Mouse (Mus musculus) layer of hippocampus, adult 8-10 months (tissue): ENCODE results near the gene Zfp866. TPM values are rescaled to one million over a fixed set of nuclear protein-coding genes. Genes with fewer than 3 reads are reported as not detected.

Experiments
- DNase-seq, 2 experiments: peaks; one replicate each; pipeline ENCODE4 v3.0.0; 2022; ENCODE audit warnings: low spot score in 2 of 2
- total RNA-seq, 4 experiments: library from RNA; stranded (reverse); gene quantifications; 2 replicates each; pipeline ENCODE4 v1.2.4; 2022

Zfp866 gene
- total RNA-seq, 4 experiments from 2014 or later = 26.2 to 36.6 (median 31.0) TPM

DNA sequence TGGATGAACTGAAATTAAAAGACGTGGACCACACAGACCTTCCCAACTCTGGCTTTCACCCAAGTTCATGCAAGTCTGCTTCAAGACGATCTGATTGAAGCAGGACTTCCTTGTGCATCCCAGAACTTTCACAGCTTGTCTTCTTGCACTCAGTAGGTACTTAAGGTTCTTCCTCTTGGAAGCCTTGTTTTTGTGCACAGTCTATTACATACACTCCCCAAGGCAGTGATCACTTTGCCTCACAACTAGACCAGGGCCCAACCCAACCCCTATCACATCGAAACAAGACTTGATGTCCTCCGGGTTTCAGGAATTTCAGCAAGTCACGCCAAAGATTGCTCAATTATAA, 73.8 kb downstream of the Zfp866 start:
- no peak for DNase-seq

DNA sequence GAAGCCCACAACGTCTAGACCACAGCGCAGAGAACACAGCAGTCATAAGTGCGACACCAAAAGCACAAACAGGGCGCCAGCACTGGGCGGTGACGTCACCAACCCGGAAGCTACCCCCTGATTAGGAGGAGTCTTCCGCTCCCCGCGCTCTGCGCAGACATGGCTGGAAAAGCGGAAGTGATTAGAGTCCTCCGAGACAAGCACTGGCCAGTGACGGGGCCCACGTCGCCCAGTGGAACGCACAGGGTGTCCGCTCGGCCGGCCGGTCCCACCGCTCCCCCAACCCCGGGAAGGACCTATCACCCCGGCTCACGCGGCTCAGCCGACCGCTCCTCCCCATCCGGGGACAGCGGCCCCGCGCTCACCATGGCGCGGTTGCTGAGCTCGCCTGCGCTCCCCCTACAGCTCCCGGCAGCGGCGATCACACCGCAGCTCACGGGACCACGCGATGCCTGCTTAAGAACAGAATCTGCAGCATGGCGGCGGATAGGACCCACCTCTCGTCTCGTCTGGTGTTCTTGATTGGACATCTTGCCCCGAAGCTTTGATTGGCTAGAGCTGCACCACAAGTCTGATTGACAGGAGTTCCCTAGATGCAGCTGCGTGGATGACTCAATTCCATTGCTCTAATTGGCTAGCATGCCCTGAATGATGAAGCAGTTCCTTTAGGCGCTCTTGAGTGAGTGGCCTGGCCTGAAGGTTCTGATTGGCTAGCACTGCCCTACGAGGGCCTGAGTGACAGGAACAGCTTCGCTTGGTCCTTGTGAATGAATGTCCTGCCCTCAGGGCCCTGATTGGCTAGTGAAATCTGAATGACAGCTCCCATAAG, 74.4 kb downstream of the Zfp866 start:
- peak; percentile 98 to 100 for DNase-seq

DNA sequence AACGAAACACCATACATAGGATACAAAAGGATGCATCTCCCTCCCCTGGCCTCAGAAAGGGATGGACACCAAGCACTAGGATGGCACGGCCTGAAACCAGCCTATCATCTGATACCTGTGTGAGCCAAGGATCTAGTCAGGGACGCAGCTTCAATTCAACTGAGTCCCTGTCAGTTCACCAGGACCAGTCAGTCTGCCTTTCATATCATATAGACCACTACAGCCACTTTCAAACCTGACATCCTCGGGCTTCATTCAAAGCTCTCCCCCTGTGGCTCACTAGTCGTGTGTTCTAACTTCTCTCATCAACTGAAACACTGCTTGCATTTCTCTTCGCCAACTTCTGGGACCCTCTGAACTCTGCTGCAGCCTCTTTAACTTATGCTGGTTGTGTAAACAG, 75.6 kb downstream of the Zfp866 start:
- DNase-seq = no peak

DNA sequence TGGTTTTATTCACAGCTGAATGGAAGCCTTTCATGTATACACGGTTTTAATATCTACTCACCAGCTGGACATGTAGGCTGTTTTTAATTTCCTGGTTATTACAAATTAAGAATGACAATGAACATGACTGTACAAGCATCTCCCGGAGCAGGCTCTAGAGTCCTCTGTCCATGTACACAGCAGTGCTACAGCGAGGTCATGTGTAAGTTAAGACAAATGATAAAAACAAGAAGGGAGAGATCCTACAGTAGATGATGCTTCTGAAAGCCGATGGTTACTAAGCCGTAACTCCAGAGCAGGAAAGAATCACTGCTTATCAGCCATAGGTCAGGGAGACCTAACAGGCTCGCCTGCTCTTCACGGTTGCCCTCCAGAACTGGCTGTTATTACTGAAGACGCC, 77.5 kb downstream of the Zfp866 start:
- DNase-seq = no peak

Other genes starting within 250 kb of the Zfp866 start
- gene Zfp868, start 165.6 kb downstream of the Zfp866 start, total RNA-seq = 10 to 100 TPM; 14.9 to 21.2 (median 17.7) TPM
- 1 to 10 TPM; 4.4 to 6.8 (median 5.4) TPM for gene Zfp964, start 136.7 kb downstream of the Zfp866 start, total RNA-seq
- gene Zfp869, start 80.5 kb downstream of the Zfp866 start, total RNA-seq = 10 to 100 TPM; 20.8 to 23.9 (median 23.1) TPM
- gene Zfp963, start 41.2 kb downstream of the Zfp866 start, total RNA-seq = 1 to 10 TPM; 2.9 to 5.2 (median 3.6) TPM
- gene Gm20422, start 16.3 kb downstream of the Zfp866 start, total RNA-seq = 1 to 10 TPM; 1.7 to 2.9 (median 2.1) TPM
- 10 to 100 TPM; 37.5 to 40.3 (median 38.9) TPM for gene Atp13a1, start within 50 bp of the Zfp866 start, total RNA-seq
- 10 to 100 TPM; 15.1 to 28.6 (median 18.1) TPM for gene Gmip, start 17.5 kb upstream of the Zfp866 start, total RNA-seq
- under 1 TPM; 0.49 to 0.69 (median 0.66) TPM for gene Lpar2, start 31.3 kb upstream of the Zfp866 start, total RNA-seq
- gene Pbx4, start 41.3 kb upstream of the Zfp866 start, total RNA-seq = 10 to 100 TPM; 15.7 to 22.4 (median 20.7) TPM
- gene Cilp2, start 96.5 kb upstream of the Zfp866 start, total RNA-seq = under 1 TPM; 0.57 to 0.62 (median 0.59) TPM
- under 1 TPM in 2 of 4 experiments, not detected in 2; 0.41 to 0.47 TPM for gene Tssk6, start 111.0 kb upstream of the Zfp866 start, total RNA-seq
- gene Ndufa13, start 111.4 kb upstream of the Zfp866 start, total RNA-seq = 100 to 1,000 TPM in 3 of 4 experiments, 10 to 100 TPM in 1; 95.2 to 148 (median 127) TPM
- gene Yjefn3, start 111.5 kb upstream of the Zfp866 start, total RNA-seq = 10 to 100 TPM; 19.1 to 43.7 (median 32.3) TPM
- gene Gatad2a, start 205.2 kb upstream of the Zfp866 start, total RNA-seq = 10 to 100 TPM; 27.9 to 37.6 (median 33.3) TPM